Mouse (Mus musculus) lung, postnatal 0 days (tissue): ENCODE results near the gene Dcps.

Source experiments
- CTCF ChIP-seq: IDR thresholded peaks from 2 replicates; pipeline ENCODE4 v1.5.1; 2016; ENCODE audit warnings: antibody characterized with exemption, mild to moderate bottlenecking
- EP300 ChIP-seq: IDR thresholded peaks from 2 replicates; pipeline ENCODE4 v1.6.1; 2016; ENCODE audit warnings: antibody characterized with exemption, mild to moderate bottlenecking, control low read depth

GRCm38 (mm10) chr9:35111446-35111845 is 64.4 kb downstream of the Dcps start:
- no peak for TF ChIP-seq CTCF
- TF ChIP-seq EP300 = no peak
